Mouse (Mus musculus): Measurements from ENCODE around the gene Kif3c. TPM values are rescaled to one million over a fixed set of nuclear protein-coding genes. Genes with fewer than 3 reads are reported as not detected.

Kif3c gene
- polyA plus RNA-seq, 1 experiment = 2.1 TPM

DNA sequence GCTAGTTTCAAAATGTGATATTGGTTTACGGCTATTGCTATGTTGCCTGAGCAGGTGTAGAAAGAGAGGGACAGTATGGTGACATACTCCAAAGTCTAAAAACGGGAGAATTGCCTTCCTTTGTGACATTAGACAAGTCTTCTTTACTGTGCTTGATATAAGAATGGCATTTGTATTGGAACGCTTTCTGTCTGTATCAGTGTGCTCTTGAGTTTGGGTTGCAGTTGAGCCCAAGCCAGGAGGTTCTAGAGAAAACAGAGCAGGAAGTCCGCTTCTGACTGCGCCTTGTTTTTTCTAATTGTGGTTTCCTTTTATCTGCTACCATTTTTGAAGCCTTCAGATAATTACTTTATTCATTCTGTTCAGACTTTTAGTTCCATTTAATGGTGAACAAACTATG lies 76.4 kb downstream of the Kif3c start:
- no peak overlapping the region for H3K27ac ChIP-seq (ENCODE audit: insufficient read depth, low read depth, low read length)
- H3K4me3 ChIP-seq (ENCODE audit: low read depth, low read length) = no peak overlapping the region
- H3K36me3 ChIP-seq (ENCODE audit: control insufficient read depth, insufficient read depth, low read length) = peaks cover 7% of the 10 kb centered on the region
- no peaks in the 10 kb centered on the region for H3K27me3 ChIP-seq (ENCODE audit: control insufficient read depth, insufficient read depth, low read length)
- H3K4me1 ChIP-seq (ENCODE audit: control insufficient read depth, insufficient read depth, insufficient read length, low read length) = no peaks in the 10 kb centered on the region
- WGBS = 55% methylated on average over 5 of the region's 5 CpGs
- TF ChIP-seq CTCF (IDR thresholded peaks at IDR 0.05; ENCODE audit: extremely low read depth, insufficient read length, insufficient replicate concordance, low read depth, low read length) = no peak
- TF ChIP-seq POLR2A (IDR thresholded peaks at IDR 0.05; ENCODE audit: low read depth, low read length) = no peak

DNA sequence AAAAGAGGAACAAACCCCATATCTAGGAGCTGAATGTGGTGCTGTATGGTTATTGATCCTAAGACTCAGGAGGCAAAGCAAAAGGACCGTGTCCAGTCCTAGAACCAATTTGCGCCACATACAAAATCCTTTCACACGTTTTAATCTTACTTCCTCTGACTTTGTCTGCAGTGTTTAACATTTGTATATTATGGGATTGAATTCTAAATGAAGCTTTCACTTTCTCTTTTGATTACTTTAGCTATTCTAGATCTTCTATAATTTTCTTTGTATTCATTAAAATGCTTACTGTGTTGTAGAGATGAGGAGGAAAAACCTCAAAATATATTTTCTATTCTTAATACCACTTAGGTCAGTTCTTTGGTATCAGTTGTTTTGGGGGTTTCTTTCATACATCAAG lies 88.6 kb downstream of the Kif3c start:
- no peaks in the 10 kb centered on the region for H3K27me3 ChIP-seq (ENCODE audit: control insufficient read depth, insufficient read depth, low read length)
- H3K4me1 ChIP-seq (ENCODE audit: control insufficient read depth, insufficient read depth, insufficient read length, low read length) = 0 out of 2 replicates have a peak, but pooled peaks cover 3% of the 10 kb centered on the region
- 0 out of 2 replicates have a peak overlapping the region, but pooled peaks have one; percentile 7 for H3K27ac ChIP-seq (ENCODE audit: insufficient read depth, low read depth, low read length)
- no peak overlapping the region for H3K4me3 ChIP-seq (ENCODE audit: low read depth, low read length)
- 65% methylated on average over 3 of the region's 3 CpGs for WGBS
- peaks cover 27% of the 10 kb centered on the region for H3K36me3 ChIP-seq (ENCODE audit: control insufficient read depth, insufficient read depth, low read length)
- no peak for TF ChIP-seq POLR2A (IDR thresholded peaks at IDR 0.05; ENCODE audit: low read depth, low read length)
- TF ChIP-seq CTCF (IDR thresholded peaks at IDR 0.05; ENCODE audit: extremely low read depth, insufficient read length, insufficient replicate concordance, low read depth, low read length) = no peak

Other genes with a start within 250 kb of the Kif3c start
- gene Rab10, start 55.2 kb upstream of the Kif3c start, polyA plus RNA-seq (2012; rRNA removed) = 10.5 and 21.4 TPM in 2 replicates
- gene Asxl2, start 61.7 kb downstream of the Kif3c start, polyA plus RNA-seq (2012; rRNA removed) = 2.4 and 5.3 TPM in 2 replicates
- gene Dtnb, start 207.2 kb downstream of the Kif3c start, polyA plus RNA-seq (2012; rRNA removed) = 15.2 and 15.9 TPM in 2 replicates